Mouse (Mus musculus): ENCODE measurements around the gene Zfp64. TPM values are rescaled to one million over a fixed set of nuclear protein-coding genes. Genes with fewer than 3 reads are reported as not detected.

Zfp64 gene
- polyA plus RNA-seq (2015; fragmentation: Nextera tagmentation; extraction: Ambion mirVana), result 15.1 and 16.8 TPM in 2 replicates

DNA sequence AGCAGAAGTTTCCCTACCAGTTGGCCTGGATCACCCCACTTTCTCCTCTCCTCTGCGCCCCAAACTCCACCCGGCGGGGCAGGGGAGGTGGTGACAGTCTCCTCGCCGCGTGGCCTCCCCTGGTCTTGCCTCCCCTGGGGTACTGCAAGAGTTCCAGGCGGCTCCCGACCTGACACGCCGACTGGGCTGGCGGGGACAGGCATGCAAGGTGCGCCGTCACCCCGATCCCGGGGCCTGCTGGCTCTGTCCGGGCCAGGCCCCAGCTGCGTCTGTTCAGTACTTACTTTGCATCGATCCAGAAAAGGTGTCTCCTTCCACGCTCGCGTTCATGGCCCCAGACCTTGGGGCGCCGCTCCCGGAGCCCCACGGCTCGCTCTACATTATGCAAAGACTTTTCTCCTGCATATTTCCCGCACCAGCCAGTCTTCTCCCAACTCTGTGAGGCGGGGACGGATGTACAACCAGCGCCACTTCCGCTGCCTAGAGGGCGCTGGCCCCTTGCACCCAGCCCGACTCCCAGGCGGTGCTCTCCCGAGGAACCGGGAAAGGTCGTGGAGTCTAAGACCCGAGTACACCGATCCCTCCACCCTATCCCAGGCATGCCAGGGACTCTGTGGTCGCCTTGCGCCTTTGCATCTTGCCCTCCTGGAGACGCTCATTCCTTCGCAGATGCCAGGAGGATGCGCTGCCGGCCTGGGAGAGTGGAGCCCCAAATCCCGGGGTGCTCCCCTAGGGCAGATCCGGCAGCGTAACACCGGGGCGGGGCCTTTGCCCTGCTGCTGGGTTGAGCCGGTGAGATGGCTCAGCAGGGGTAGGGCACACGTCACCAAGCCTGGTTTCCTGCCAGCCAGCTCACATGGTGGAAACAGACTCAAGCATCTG is at the start of gene Zfp64:
Zfp64 (minus strand) TSS at position 753 of the 882 bp plus-strand sequence.
- under 1% methylated on average over 52 of the region's 52 CpGs for WGBS
- H3K4me3 ChIP-seq, result peak within 1 kb of the TSS; percentile 84
- peaks cover 24% of the 10 kb centered on the region for H3K36me3 ChIP-seq
- H3K9ac ChIP-seq, result peak within 1 kb of the TSS; percentile 94
- no peaks in the 10 kb centered on the region for H3K9me3 ChIP-seq
- H3K4me2 ChIP-seq, result peak within 1 kb of the TSS; percentile 88
- peak; percentile 78; the same call in 1 of the 2 replicates for ATAC-seq (ENCODE audit: extremely low read depth, insufficient number of reproducible peaks, low FRiP score, low TSS enrichment)
- H3K27ac ChIP-seq (replicated peaks), result peak within 1 kb of the TSS; percentile 93
- peaks cover 21% of the 10 kb centered on the region for H3K4me1 ChIP-seq
- no peaks in the 10 kb centered on the region for H3K27me3 ChIP-seq (replicated peaks)

DNA sequence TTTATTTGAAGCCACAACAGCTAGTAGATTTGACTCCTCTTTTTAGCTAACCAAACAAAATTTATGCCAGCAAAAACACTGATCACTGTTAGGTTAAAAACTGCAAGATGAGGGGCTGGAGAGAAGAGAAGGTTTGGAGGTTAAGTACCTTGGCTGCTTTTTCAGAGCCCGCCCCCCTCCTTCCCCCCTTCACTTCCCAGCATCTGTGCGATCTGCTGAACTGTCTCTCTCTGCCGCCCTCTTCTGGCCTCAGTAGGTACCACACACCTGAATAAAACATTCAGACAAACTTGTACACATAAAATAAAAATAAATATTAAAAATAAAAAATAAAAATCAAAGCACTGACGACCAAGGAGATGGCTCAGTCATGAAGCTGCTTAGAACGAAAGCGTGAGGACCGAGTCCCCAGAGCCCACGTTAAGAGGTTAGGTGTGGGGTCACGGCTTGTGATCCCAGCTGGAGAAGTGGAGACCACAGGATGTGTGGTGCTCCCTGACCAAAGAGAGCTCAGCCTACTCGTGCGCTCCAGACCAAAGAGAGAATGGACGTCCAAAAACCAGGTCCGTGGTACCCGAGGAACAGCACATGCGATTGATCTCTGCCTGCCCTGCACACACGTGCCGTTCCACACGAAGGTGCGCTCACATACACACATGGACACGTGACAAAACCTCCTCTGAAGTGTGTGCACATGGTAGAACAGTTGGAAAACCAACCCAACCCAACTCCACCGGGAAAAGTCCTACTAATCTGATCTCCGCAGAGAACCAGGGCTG is 37.4 kb upstream of the Zfp64 start:
- no peak for ATAC-seq (ENCODE audit: extremely low read depth, insufficient number of reproducible peaks, low FRiP score, low TSS enrichment)
- WGBS, result 68% methylated on average over 22 of the region's 22 CpGs
- Histone ChIP-seq H3K27me3 (replicated peaks) (no peaks in the 10 kb centered on the region), H3K4me3 (no peak overlapping the region), H3K4me2 (no peak overlapping the region), H3K27ac (replicated peaks) (no peak overlapping the region), H3K9me3 (no peaks in the 10 kb centered on the region), H3K4me1 (no peaks in the 10 kb centered on the region), H3K36me3 (no peaks in the 10 kb centered on the region), H3K9ac (no peak overlapping the region)

DNA sequence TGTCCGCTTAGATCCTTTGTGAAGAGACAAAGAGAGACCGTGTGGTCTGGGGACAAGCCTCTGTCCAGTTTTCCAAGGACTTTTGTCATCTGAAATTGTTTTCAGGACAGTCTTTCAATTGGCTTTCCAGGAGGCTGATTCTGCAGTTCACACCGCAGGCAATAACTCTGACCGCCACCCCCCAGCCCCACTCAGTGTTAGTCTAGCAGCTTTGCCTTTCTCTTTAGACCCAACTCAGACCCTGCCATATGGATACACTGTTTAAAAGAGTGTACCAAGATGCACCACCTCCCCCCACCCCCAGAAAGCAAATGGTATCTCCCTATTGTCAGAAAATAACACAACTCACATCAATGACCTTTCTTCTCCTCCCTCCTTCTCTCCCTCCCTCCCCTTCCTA is 35.6 kb upstream of the Zfp64 start:
- no peaks in the 10 kb centered on the region for H3K4me1 ChIP-seq
- H3K27ac ChIP-seq (replicated peaks), result no peak overlapping the region
- WGBS, result 83% methylated on average over 4 of the region's 4 CpGs

GRCm38 (mm10) chr2:168990061-168990753 is 34.8 kb upstream of the Zfp64 start:
- Histone ChIP-seq H3K27me3 (replicated peaks) (no peaks in the 10 kb centered on the region), H3K4me3 (no peak overlapping the region), H3K27ac (replicated peaks) (no peak overlapping the region), H3K36me3 (no peaks in the 10 kb centered on the region), H3K9me3 (no peaks in the 10 kb centered on the region), H3K4me2 (no peak overlapping the region), H3K4me1 (no peaks in the 10 kb centered on the region), H3K9ac (no peak overlapping the region)
- ATAC-seq (ENCODE audit: extremely low read depth, insufficient number of reproducible peaks, low FRiP score, low TSS enrichment), result no peak
- WGBS, result 55% methylated on average over 13 of the region's 13 CpGs

More for the DNA sequence above, 35.6 kb upstream of the Zfp64 start:
- no peak for ATAC-seq (ENCODE audit: extremely low read depth, insufficient number of reproducible peaks, low FRiP score, low TSS enrichment)
- no peaks in the 10 kb centered on the region for H3K9me3 ChIP-seq
- no peak overlapping the region for H3K9ac ChIP-seq
- no peaks in the 10 kb centered on the region for H3K36me3 ChIP-seq
- no peaks in the 10 kb centered on the region for H3K27me3 ChIP-seq (replicated peaks)
- no peak overlapping the region for H3K4me3 ChIP-seq
- H3K4me2 ChIP-seq, result no peak overlapping the region

DNA sequence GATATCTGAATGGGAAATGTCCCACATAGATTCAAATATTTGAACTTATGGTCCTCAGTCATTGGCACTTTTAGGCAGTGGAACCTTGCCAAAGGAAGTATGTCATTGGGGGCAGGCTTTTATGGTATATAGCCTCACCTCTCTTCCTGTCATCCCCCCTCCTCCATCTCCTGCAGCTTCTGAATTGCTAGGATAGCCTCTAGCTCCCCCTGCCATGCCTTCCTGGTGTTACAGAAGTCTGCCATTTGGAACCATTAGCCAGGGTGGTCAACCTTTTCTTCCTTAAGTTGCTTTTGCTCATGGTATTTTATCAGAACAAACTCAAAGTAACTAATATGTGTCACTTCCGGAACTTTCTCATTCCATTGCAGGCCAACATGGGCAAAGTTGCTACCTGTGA is 32.7 kb upstream of the Zfp64 start:
- no peak overlapping the region for H3K4me3 ChIP-seq
- H3K36me3 ChIP-seq, result no peaks in the 10 kb centered on the region
- H3K27ac ChIP-seq (replicated peaks), result no peak overlapping the region
- H3K9me3 ChIP-seq, result no peaks in the 10 kb centered on the region
- 83% methylated on average over 1 of the region's 1 CpGs for WGBS
- no peaks in the 10 kb centered on the region for H3K27me3 ChIP-seq (replicated peaks)
- no peaks in the 10 kb centered on the region for H3K4me1 ChIP-seq
- no peak overlapping the region for H3K4me2 ChIP-seq
- no peak for ATAC-seq (ENCODE audit: extremely low read depth, insufficient number of reproducible peaks, low FRiP score, low TSS enrichment)
- no peak overlapping the region for H3K9ac ChIP-seq

DNA sequence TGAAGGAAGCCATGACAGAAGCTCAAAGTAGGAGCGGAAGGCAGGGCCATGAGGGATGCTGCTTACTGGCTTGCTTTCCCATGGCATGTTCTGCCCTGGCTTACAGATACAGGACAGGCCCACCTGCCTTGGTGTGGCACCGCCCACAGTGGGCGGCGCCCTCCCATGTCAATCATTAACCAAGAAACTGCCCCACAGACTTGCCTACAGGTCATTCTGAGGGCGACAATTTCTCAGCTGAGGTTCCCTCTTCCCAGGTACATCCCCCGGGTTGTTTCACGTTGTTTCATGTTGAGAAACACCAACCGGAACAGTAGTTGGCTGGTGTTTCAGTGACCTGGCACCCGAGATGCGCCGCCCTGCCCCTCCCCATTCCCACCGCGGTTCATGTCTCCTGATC is 32.0 kb upstream of the Zfp64 start:
- no peak overlapping the region for H3K4me2 ChIP-seq
- no peaks in the 10 kb centered on the region for H3K27me3 ChIP-seq (replicated peaks)
- H3K9ac ChIP-seq, result no peak overlapping the region
- H3K36me3 ChIP-seq, result no peaks in the 10 kb centered on the region
- no peaks in the 10 kb centered on the region for H3K9me3 ChIP-seq
- H3K27ac ChIP-seq (replicated peaks), result no peak overlapping the region
- ATAC-seq (ENCODE audit: extremely low read depth, insufficient number of reproducible peaks, low FRiP score, low TSS enrichment), result no peak
- H3K4me1 ChIP-seq, result no peaks in the 10 kb centered on the region
- H3K4me3 ChIP-seq, result no peak overlapping the region
- 63% methylated on average over 13 of the region's 13 CpGs for WGBS

DNA sequence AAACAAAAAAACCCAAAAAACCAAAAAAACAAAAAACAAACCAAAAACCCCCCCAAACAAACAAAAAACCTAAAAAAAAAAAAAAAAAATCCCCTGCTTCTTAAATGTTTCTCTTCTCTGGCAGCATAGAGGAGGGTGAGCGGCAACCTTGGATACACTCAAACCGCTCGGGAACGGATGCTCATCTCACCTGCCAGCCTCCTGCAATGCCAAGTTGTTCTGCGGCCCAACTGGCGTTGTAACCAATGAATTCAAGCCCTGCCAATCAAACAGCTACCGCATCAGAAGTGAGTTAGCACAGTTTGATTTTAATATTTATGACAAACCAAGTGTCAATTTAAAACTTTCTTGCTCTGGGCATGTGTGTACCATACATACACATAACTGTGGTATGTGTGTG is 26.6 kb upstream of the Zfp64 start:
- Histone ChIP-seq H3K36me3 (no peaks in the 10 kb centered on the region), H3K27me3 (replicated peaks) (no peaks in the 10 kb centered on the region), H3K9ac (no peak overlapping the region), H3K4me2 (no peak overlapping the region), H3K27ac (replicated peaks) (no peak overlapping the region), H3K4me1 (0 out of 2 replicates have a peak, but pooled peaks cover 8% of the 10 kb centered on the region), H3K4me3 (no peak overlapping the region), H3K9me3 (0 out of 2 replicates have a peak, but pooled peaks cover 4% of the 10 kb centered on the region)
- ATAC-seq (ENCODE audit: extremely low read depth, insufficient number of reproducible peaks, low FRiP score, low TSS enrichment), result no peak
- WGBS, result 93% methylated on average over 7 of the region's 7 CpGs

- Histone ChIP-seq H3K4me1 (0 out of 2 replicates have a peak, but pooled peaks cover 8% of the 10 kb centered on the region), H3K9me3 (0 out of 2 replicates have a peak, but pooled peaks cover 4% of the 10 kb centered on the region), H3K4me3 (peak overlapping the region; percentile 16), H3K27ac (replicated peaks) (no peak overlapping the region), H3K9ac (no peak overlapping the region), H3K36me3 (no peaks in the 10 kb centered on the region), H3K27me3 (replicated peaks) (no peaks in the 10 kb centered on the region), H3K4me2 (peak overlapping the region; percentile 43)
- ATAC-seq (ENCODE audit: extremely low read depth, insufficient number of reproducible peaks, low FRiP score, low TSS enrichment), result no peak
- 65% methylated on average over 12 of the region's 12 CpGs for WGBS
Measured at GRCm38 (mm10) chr2:168981448-168981847, 26.1 kb upstream of the Zfp64 start.

GRCm38 (mm10) chr2:168980859-168981258 is 25.5 kb upstream of the Zfp64 start:
- Histone ChIP-seq H3K4me1 (0 out of 2 replicates have a peak, but pooled peaks cover 8% of the 10 kb centered on the region), H3K27ac (replicated peaks) (0 out of 2 replicates have a peak overlapping the region, but pooled peaks have one; percentile 16), H3K4me2 (peak overlapping the region; percentile 43), H3K36me3 (no peaks in the 10 kb centered on the region), H3K27me3 (replicated peaks) (no peaks in the 10 kb centered on the region), H3K4me3 (peak overlapping the region; percentile 16), H3K9me3 (0 out of 2 replicates have a peak, but pooled peaks cover 4% of the 10 kb centered on the region), H3K9ac (no peak overlapping the region)
- ATAC-seq (ENCODE audit: extremely low read depth, insufficient number of reproducible peaks, low FRiP score, low TSS enrichment), result peak; percentile 83
- WGBS, result 59% methylated on average over 6 of the region's 6 CpGs

DNA sequence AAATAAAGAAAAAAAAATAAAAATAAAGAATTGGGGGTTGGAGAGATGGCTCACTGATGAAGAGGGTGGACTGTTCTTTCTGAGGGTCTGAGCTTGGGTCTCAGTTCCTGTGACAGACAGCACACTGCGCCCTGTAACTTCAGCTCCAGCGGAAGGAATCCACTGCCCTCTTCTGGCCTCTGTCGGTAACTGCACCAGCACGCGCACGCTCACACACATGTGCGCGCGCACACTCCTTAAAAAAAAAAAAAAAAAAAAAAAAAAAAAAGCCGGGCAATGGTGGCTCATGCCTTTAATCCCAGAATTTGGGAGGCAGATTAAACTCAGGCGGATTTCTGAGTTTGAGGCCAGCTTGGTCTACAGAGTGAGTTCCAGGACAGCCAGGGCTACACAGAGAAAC is 24.4 kb upstream of the Zfp64 start:
- H3K4me1 ChIP-seq, result 0 out of 2 replicates have a peak, but pooled peaks cover 8% of the 10 kb centered on the region
- H3K9me3 ChIP-seq, result 0 out of 2 replicates have a peak, but pooled peaks cover 4% of the 10 kb centered on the region
- no peak overlapping the region for H3K4me3 ChIP-seq
- 40% methylated on average over 11 of the region's 11 CpGs for WGBS
- H3K4me2 ChIP-seq, result peak overlapping the region; percentile 43
- no peak for ATAC-seq (ENCODE audit: extremely low read depth, insufficient number of reproducible peaks, low FRiP score, low TSS enrichment)
- H3K9ac ChIP-seq, result no peak overlapping the region
- no peaks in the 10 kb centered on the region for H3K27me3 ChIP-seq (replicated peaks)
- H3K27ac ChIP-seq (replicated peaks), result no peak overlapping the region
- no peaks in the 10 kb centered on the region for H3K36me3 ChIP-seq

- peak overlapping the region; percentile 13 for H3K4me2 ChIP-seq
- WGBS, result 40% methylated on average over 9 of the region's 9 CpGs
- no peak overlapping the region for H3K9ac ChIP-seq
- no peak overlapping the region for H3K27ac ChIP-seq (replicated peaks)
- 0 out of 2 replicates have a peak, but pooled peaks cover 8% of the 10 kb centered on the region for H3K4me1 ChIP-seq
- no peak overlapping the region for H3K4me3 ChIP-seq
- ATAC-seq (ENCODE audit: extremely low read depth, insufficient number of reproducible peaks, low FRiP score, low TSS enrichment), result no peak
- no peaks in the 10 kb centered on the region for H3K27me3 ChIP-seq (replicated peaks)
- H3K36me3 ChIP-seq, result no peaks in the 10 kb centered on the region
- H3K9me3 ChIP-seq, result 0 out of 2 replicates have a peak, but pooled peaks cover 4% of the 10 kb centered on the region
Measured at GRCm38 (mm10) chr2:168978031-168978430, 22.6 kb upstream of the Zfp64 start.
